In genomic region chr3:87886004-87886365, GRCm38 (mm10) we compare ENCODE assay signal across 8 mouse cellular contexts. TPM values are rescaled to one million over a fixed set of nuclear protein-coding genes. Genes with fewer than 3 reads are reported as not detected.
DNase-seq lines count a peak whose midpoint lies in the region; ATAC-seq and TF ChIP-seq lines count a peak whose summit lies in the region.

No protein-coding gene starts in this region.

- H3K4me3 ChIP-seq in lung, adult 2 months (replicated peaks; ENCODE audit: extremely low read depth, low read depth, low read length), result peak overlapping the region; percentile 76
- H3K4me3 ChIP-seq in forebrain, embryonic 11.5 days (ENCODE audit: low read depth, low read length), result peak overlapping the region; percentile 97
- peak overlapping the region; percentile 99 for H3K4me3 ChIP-seq in limb, embryonic 10.5 days
- peak overlapping the region; percentile 79 for H3K4me3 ChIP-seq in midbrain, embryonic 16.5 days (ENCODE audit: low read depth, low read length)

- peak overlapping the region; percentile 38 for H3K4me2 ChIP-seq in forebrain, embryonic 11.5 days (ENCODE audit: low read depth, low read length, severe bottlenecking)
- peak overlapping the region; percentile 57 for H3K4me2 ChIP-seq in midbrain, embryonic 16.5 days (ENCODE audit: low read length)

- peak overlapping the region; percentile 13; the same call in 1 of the 2 replicates for H3K9ac ChIP-seq in forebrain, embryonic 11.5 days (ENCODE audit: low read length)
- 0 out of 2 replicates have a peak overlapping the region, but pooled peaks have one; percentile 51 for H3K9ac ChIP-seq in midbrain, embryonic 16.5 days (ENCODE audit: low read depth, low read length)

- DNase-seq in adrenal gland, postnatal 14 days, result peak; percentile 45
- no peak for DNase-seq in adrenal gland, adult 2 months
- DNase-seq in lung, adult 2 months, result peak; percentile 60
- no peak for DNase-seq in lung, adult 18-20 months
- peak; percentile 61 for DNase-seq in forebrain, embryonic 11.5 days (ENCODE audit: low spot score)
- peak; percentile 52 for DNase-seq in limb, embryonic 10.5 days (ENCODE audit: low spot score)
- no peak for DNase-seq in retina, postnatal 1 day

- H3K9me3 ChIP-seq in forebrain, embryonic 11.5 days (ENCODE audit: control insufficient read depth, low read length), result no peaks in the 10 kb centered on the region; the same call in 1 of the 2 replicates
- no peaks in the 10 kb centered on the region for H3K9me3 ChIP-seq in limb, embryonic 10.5 days (replicated peaks)
- no peaks in the 10 kb centered on the region for H3K9me3 ChIP-seq in midbrain, embryonic 16.5 days (replicated peaks; ENCODE audit: control insufficient read depth, low read length, poor library complexity, severe bottlenecking)

- TF ChIP-seq POLR2A in lung, adult 2 months (IDR thresholded peaks at IDR 0.05; ENCODE audit: borderline replicate concordance, extremely low read depth, low read depth, low read length), result no peak

- H3K4me1 ChIP-seq in lung, adult 2 months (ENCODE audit: control insufficient read depth, insufficient read depth, low read length), result peaks cover 9% of the 10 kb centered on the region
- peaks cover 5% of the 10 kb centered on the region; the same call in 1 of the 2 replicates for H3K4me1 ChIP-seq in forebrain, embryonic 11.5 days (replicated peaks; ENCODE audit: control insufficient read depth, insufficient read depth, low read length)
- H3K4me1 ChIP-seq in limb, embryonic 10.5 days, result peaks cover 21% of the 10 kb centered on the region
- H3K4me1 ChIP-seq in midbrain, embryonic 16.5 days (ENCODE audit: control insufficient read depth, insufficient read depth, low read length), result peaks cover 22% of the 10 kb centered on the region

- H3K36me3 ChIP-seq in forebrain, embryonic 11.5 days (ENCODE audit: control insufficient read depth, insufficient read depth, low read length), result peaks cover 3% of the 10 kb centered on the region; the same call in 1 of the 2 replicates
- peaks cover 23% of the 10 kb centered on the region for H3K36me3 ChIP-seq in limb, embryonic 10.5 days
- no peaks in the 10 kb centered on the region for H3K36me3 ChIP-seq in midbrain, embryonic 16.5 days (ENCODE audit: control insufficient read depth, insufficient read depth, low read length)

- H3K27me3 ChIP-seq in forebrain, embryonic 11.5 days (ENCODE audit: control insufficient read depth, insufficient read depth, low read length), result no peaks in the 10 kb centered on the region
- no peaks in the 10 kb centered on the region for H3K27me3 ChIP-seq in limb, embryonic 10.5 days (ENCODE audit: low read depth, poor library complexity, severe bottlenecking)
- no peaks in the 10 kb centered on the region for H3K27me3 ChIP-seq in midbrain, embryonic 16.5 days (ENCODE audit: control insufficient read depth, insufficient read depth, low read depth, low read length)

- H3K27ac ChIP-seq in forebrain, embryonic 11.5 days (ENCODE audit: low read depth, low read length), result no peak overlapping the region
- H3K27ac ChIP-seq in limb, embryonic 10.5 days, result peak overlapping the region; percentile 95
- H3K27ac ChIP-seq in midbrain, embryonic 16.5 days (ENCODE audit: low read length), result 0 out of 2 replicates have a peak overlapping the region, but pooled peaks have one; percentile 46

- ATAC-seq in forebrain, embryonic 11.5 days (replicated peaks; ENCODE audit: low FRiP score), result peak; percentile 18; the same call in 1 of the 2 replicates
- peak; percentile 30; the same call in 1 of the 2 replicates for ATAC-seq in midbrain, embryonic 16.5 days

- 6% methylated on average over 10 of the region's 10 CpGs for WGBS in lung, adult 2 months
- 11% methylated on average over 10 of the region's 10 CpGs for WGBS in forebrain, embryonic 11.5 days
- 13% methylated on average over 10 of the region's 10 CpGs for WGBS in limb, embryonic 10.5 days
- WGBS in midbrain, embryonic 16.5 days, result 19% methylated on average over 10 of the region's 10 CpGs

- TF ChIP-seq CTCF in lung, adult 2 months (IDR thresholded peaks at IDR 0.05; ENCODE audit: insufficient read depth, low read length), result no peak

RNA-seq across cellular contexts. Expression of gene Prcc, which starts 0.6 kb away (rescaled TPM):
- total RNA-seq in adrenal gland, postnatal 14 days (2021), result 50.0 and 50.4 TPM in 2 replicates
- 10 to 100 TPM; 48.0 to 52.0 TPM for total RNA-seq in adrenal gland, adult 2 months (2021)
- 28.5 and 32.5 TPM in 2 replicates for polyA plus RNA-seq in adrenal gland, adult 2 months (2012; rRNA removed)
- polyA plus RNA-seq in lung, adult 2 months (2012; rRNA removed), result 26.2 and 30.7 TPM in 2 replicates
- 19.6 and 22.3 TPM in 2 replicates for polyA plus RNA-seq in forebrain, embryonic 11.5 days (2014; fragmentation: Nextera tagmentation; extraction: Ambion mirVana)
- 17.5 and 20.5 TPM in 2 replicates for polyA plus RNA-seq in limb, embryonic 10.5 days (2016; fragmentation: Nextera tagmentation; extraction: Ambion mirVana)
- 15.3 and 16.3 TPM in 2 replicates for polyA plus RNA-seq in midbrain, embryonic 16.5 days (2015; fragmentation: Nextera tagmentation; extraction: Ambion mirVana)

RNA-seq across cellular contexts. Expression of gene Hdgf, which starts 20.1 kb away (rescaled TPM):
- total RNA-seq in adrenal gland, postnatal 14 days (2021), result 169 and 171 TPM in 2 replicates
- 100 to 1,000 TPM; 181 to 206 TPM for total RNA-seq in adrenal gland, adult 2 months (2021)
- 54.3 and 64.8 TPM in 2 replicates for polyA plus RNA-seq in adrenal gland, adult 2 months (2012; rRNA removed)
- 51.6 and 82.6 TPM in 2 replicates for polyA plus RNA-seq in lung, adult 2 months (2012; rRNA removed)
- polyA plus RNA-seq in forebrain, embryonic 11.5 days (2014; fragmentation: Nextera tagmentation; extraction: Ambion mirVana), result 325 and 329 TPM in 2 replicates
- 272 and 313 TPM in 2 replicates for polyA plus RNA-seq in limb, embryonic 10.5 days (2016; fragmentation: Nextera tagmentation; extraction: Ambion mirVana)
- polyA plus RNA-seq in midbrain, embryonic 16.5 days (2015; fragmentation: Nextera tagmentation; extraction: Ambion mirVana), result 144 and 154 TPM in 2 replicates

RNA-seq across cellular contexts. Expression of gene Mrpl24, which starts 33.3 kb away (rescaled TPM):
- 115 and 119 TPM in 2 replicates for total RNA-seq in adrenal gland, postnatal 14 days (2021)
- 100 to 1,000 TPM; 114 to 120 TPM for total RNA-seq in adrenal gland, adult 2 months (2021)
- polyA plus RNA-seq in adrenal gland, adult 2 months (2012; rRNA removed), result 15.1 and 18.0 TPM in 2 replicates
- polyA plus RNA-seq in lung, adult 2 months (2012; rRNA removed), result 26.7 and 45.8 TPM in 2 replicates
- polyA plus RNA-seq in forebrain, embryonic 11.5 days (2014; fragmentation: Nextera tagmentation; extraction: Ambion mirVana), result 69.4 and 74.5 TPM in 2 replicates
- polyA plus RNA-seq in limb, embryonic 10.5 days (2016; fragmentation: Nextera tagmentation; extraction: Ambion mirVana), result 75.0 and 81.3 TPM in 2 replicates
- 47.8 and 51.6 TPM in 2 replicates for polyA plus RNA-seq in midbrain, embryonic 16.5 days (2015; fragmentation: Nextera tagmentation; extraction: Ambion mirVana)

RNA-seq across cellular contexts. Expression of gene Sh2d2a, which starts 39.4 kb away (rescaled TPM):
- total RNA-seq in adrenal gland, postnatal 14 days (2021), result 0.19 and 3.7 TPM in 2 replicates
- total RNA-seq in adrenal gland, adult 2 months (2021), result under 1 TPM; 0.17 to 0.31 TPM
- 0.30 and 0.39 TPM in 2 replicates for polyA plus RNA-seq in adrenal gland, adult 2 months (2012; rRNA removed)
- polyA plus RNA-seq in lung, adult 2 months (2012; rRNA removed), result 2.6 and 2.8 TPM in 2 replicates
- polyA plus RNA-seq in forebrain, embryonic 11.5 days (2014; fragmentation: Nextera tagmentation; extraction: Ambion mirVana), result not detected in 2 replicates
- polyA plus RNA-seq in limb, embryonic 10.5 days (2016; fragmentation: Nextera tagmentation; extraction: Ambion mirVana), result 0.13 TPM in 1 of 2 replicates, not detected in the other
- polyA plus RNA-seq in midbrain, embryonic 16.5 days (2015; fragmentation: Nextera tagmentation; extraction: Ambion mirVana), result not detected in 2 replicates

RNA-seq across cellular contexts. Expression of gene Isg20l2, which starts 44.1 kb away (rescaled TPM):
- 22.9 and 23.4 TPM in 2 replicates for total RNA-seq in adrenal gland, postnatal 14 days (2021)
- 10 to 100 TPM; 16.3 to 21.4 TPM for total RNA-seq in adrenal gland, adult 2 months (2021)
- polyA plus RNA-seq in adrenal gland, adult 2 months (2012; rRNA removed), result 9.4 and 9.7 TPM in 2 replicates
- polyA plus RNA-seq in lung, adult 2 months (2012; rRNA removed), result 10.7 and 12.8 TPM in 2 replicates
- 73.9 and 78.7 TPM in 2 replicates for polyA plus RNA-seq in forebrain, embryonic 11.5 days (2014; fragmentation: Nextera tagmentation; extraction: Ambion mirVana)
- 84.8 and 86.0 TPM in 2 replicates for polyA plus RNA-seq in limb, embryonic 10.5 days (2016; fragmentation: Nextera tagmentation; extraction: Ambion mirVana)
- 24.9 and 28.6 TPM in 2 replicates for polyA plus RNA-seq in midbrain, embryonic 16.5 days (2015; fragmentation: Nextera tagmentation; extraction: Ambion mirVana)

Comparison
In these comparisons a context has a peak if more than half of its experiments do, and no peak if none do; other contexts are left out.
1. DNase-seq: peak in adrenal gland, postnatal 14 days (single experiment), lung, adult 2 months (single experiment), forebrain, embryonic 11.5 days (single experiment) and limb, embryonic 10.5 days (single experiment); none in adrenal gland, adult 2 months (single experiment), lung, adult 18-20 months (0 of 2) and retina, postnatal 1 day (single experiment).
2. Peak in every context shown above with its lines, with median percentiles within 50 percentile points of each other: H3K4me3 ChIP-seq.